Mouse (Mus musculus) layer of hippocampus, adult 2 months (tissue): ENCODE measurements around the gene Ccdc175. TPM values are rescaled to one million over a fixed set of nuclear protein-coding genes. Genes with fewer than 3 reads are reported as not detected.

ENCODE experiments used
- DNase-seq, 2 experiments: peaks; one replicate each; pipeline ENCODE4 v3.0.0; 2022; ENCODE audit warnings: low spot score in 2 of 2
- H3K27ac ChIP-seq: fragments of 200-600 bp; 2 replicates; pipeline ENCODE4 v1.8.1; 2022
- H3K4me3 ChIP-seq: fragments of 200-600 bp; 2 replicates; pipeline ENCODE4 v1.8.1; 2022; ENCODE audit warnings: mild to moderate bottlenecking
- CTCF ChIP-seq: fragments of 200-600 bp; conservative IDR thresholded peaks from 2 replicates; pipeline ENCODE4 v1.8.1; 2022; ENCODE audit warnings: antibody characterized with exemption, mild to moderate bottlenecking, moderate library complexity
- total RNA-seq, 2 experiments: library from RNA; stranded (reverse); gene quantifications; 2 replicates each; pipeline ENCODE4 v1.2.3; 2021

Gene Ccdc175
- total RNA-seq, 2 experiments from 2014 or later: not detected

DNA sequence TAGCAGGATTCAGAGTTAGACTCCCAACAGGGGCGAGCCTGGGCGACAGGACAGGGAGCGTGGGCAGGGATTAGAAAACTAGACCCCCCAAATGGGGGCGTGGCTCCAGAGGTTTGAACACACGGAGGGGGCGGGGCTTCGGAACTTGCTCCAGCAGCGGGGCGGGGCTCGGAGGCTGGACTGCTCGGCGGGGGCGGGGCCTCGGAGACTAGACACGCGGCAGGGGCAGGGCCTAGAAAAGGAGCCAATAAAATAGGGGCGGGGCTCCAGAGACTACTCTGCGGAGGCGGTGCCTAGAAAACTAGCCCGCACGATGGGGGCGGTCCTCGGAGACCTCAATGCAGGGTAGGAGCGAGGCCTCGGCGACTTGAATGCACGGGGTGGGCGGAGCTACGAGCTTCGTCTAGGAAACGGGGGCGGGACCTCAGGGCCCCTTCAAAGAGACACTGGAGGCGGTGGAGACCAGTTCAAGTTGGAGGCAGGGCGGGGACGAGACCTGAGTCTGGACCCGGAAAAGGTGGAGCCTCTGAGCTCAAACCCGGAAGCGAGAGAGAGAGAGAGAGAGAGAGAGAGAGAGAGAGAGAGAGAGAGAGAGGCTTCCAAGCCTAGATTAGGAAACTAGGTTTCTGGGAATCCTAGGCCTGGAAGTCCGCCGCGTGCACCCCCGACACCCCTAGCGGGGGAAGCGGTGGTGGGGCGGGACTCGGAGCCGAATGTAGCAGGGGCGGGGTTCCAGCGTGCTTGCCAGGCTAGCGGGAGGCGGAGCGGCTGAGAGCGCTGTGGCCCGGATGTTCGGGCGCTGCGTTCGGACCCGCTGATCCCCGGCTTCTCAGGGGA lies 99.3 kb downstream of the Ccdc175 start, which contains the start of the genes L3hypdh and Jkamp:
TSS of gene L3hypdh (minus strand) at position 111 of the 837 bp plus-strand sequence.
TSS of gene Jkamp (plus strand) at position 261 of the 837 bp plus-strand sequence.
- peak; percentile 59 for TF ChIP-seq CTCF
- Histone ChIP-seq H3K27ac (peak within 1 kb of the TSS; percentile 95), H3K4me3 (peak within 1 kb of the TSS; percentile 59)
- peak; percentile 97 to 99 for DNase-seq

DNA sequence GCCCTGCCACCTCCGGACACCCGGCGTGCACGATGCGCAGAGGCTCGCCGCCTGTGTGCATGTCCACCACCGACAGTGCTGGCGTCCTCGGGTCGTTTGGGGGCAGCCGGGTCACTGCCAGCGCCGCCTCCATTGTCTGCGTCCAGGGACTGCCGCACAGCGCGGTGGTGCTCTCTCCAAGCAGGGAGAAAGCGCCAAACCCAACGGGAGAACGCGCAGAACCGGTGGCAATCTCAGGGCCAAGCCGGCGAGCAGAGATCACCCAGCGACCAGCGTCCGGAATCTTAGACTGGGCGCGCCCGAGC lies 99.9 kb downstream of the Ccdc175 start:
- TF ChIP-seq CTCF: no peak
- Histone ChIP-seq H3K4me3 (peak overlapping the region; percentile 59), H3K27ac (peak overlapping the region; percentile 86)
- DNase-seq: no peak

DNA sequence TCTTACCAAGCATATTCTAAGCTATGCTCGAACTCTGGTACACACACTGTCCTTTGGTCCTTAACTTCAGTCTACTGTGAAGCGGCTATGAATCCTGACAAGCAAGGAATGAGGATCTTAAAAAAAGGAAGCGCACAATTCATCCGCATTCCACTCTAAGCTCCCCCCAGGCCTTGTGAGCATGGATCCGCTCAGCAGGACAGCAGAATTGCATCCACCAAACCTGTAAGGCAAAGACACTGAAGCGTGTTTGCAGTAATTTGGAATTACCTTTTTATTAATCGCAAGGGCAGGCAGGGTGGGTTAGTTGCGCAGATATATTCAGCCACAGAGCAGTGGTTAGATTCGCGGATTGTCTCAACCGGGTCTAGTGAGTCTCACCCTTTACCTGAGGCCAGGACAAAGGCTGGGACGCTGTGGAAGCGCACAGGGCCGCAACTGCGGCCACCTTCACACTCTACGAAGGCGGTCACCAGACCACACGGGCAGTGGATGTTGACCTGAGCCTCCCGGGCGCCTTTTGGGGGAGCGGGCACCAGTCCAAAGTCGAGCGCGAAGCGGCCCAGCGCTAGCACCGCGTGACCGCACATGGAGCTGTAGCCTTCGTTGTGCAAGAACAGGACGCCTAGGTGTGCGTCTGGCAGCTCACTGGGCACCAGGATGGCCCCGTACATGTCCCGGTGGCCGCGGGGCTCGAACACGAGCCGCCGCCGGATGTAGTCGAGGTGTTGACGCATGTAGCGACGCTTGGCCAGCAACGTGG lies 100.4 kb downstream of the Ccdc175 start:
- peak overlapping the region; percentile 86 for H3K27ac ChIP-seq
- H3K4me3 ChIP-seq: peak overlapping the region; percentile 59
- TF ChIP-seq CTCF: no peak
- DNase-seq: peak; percentile 18 to 25

DNA sequence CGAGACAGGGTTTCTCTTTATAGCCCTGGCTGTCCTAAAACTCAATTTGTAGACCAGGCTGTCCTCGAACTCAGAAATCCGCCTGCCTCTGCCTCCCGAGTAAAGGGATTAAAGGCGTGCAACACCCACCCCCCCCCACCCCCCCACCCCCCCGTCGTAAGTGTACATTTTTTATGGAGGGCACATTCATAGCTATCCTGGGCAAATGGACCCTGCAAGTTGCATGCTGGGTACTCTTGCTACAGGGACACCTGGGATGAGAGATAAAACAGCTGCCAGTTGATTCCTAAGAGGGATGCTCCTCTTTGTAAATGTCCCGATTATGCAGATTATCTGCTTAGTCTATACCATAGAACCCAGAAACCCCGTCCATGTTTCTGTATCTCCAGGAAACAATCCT lies 101.6 kb downstream of the Ccdc175 start:
- no peak for TF ChIP-seq CTCF
- DNase-seq: no peak
- no peak overlapping the region for H3K27ac ChIP-seq
- no peak overlapping the region for H3K4me3 ChIP-seq

DNA sequence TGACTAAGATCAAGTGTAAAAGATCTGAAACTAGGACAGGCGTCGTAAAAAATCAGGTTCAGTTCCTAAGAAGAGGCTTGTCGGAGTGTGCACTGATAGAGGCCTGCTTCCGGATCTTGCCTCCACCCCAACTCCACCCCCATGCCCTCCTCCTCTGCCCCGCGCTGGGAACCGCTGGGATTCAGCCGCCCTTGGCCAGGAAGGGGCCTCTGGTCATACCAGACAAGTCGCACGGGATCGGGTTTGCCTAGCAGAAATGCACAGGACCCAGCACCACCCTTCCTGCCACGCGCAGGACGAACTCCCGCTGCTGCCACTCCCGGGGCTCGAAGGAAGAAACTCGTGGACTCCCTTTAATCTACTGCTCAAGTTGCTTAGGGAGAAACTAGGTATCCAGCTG lies 102.5 kb downstream of the Ccdc175 start:
- no peak overlapping the region for H3K27ac ChIP-seq
- TF ChIP-seq CTCF: no peak
- DNase-seq: no peak
- H3K4me3 ChIP-seq: no peak overlapping the region

DNA sequence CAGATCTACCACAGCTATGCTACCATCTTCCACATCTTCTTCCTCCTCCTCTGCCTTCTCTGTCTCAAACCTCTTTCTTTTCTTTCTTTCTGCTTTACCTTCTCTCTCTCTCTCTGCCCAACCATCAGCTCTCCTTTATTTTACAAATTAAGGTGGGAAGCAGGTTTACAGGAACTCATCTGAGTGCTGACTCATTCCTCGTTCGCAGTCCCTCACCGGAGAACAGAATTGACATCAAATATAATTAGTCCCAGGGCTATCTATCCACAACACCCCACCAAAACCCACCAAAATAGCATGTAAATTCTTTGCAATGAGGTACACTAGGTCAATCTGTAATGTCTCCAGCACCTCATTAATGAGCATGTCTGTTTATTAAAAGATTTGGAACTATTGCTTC lies 102.9 kb downstream of the Ccdc175 start:
- Histone ChIP-seq H3K27ac (no peak overlapping the region), H3K4me3 (no peak overlapping the region)
- no peak for DNase-seq
- TF ChIP-seq CTCF: no peak

DNA sequence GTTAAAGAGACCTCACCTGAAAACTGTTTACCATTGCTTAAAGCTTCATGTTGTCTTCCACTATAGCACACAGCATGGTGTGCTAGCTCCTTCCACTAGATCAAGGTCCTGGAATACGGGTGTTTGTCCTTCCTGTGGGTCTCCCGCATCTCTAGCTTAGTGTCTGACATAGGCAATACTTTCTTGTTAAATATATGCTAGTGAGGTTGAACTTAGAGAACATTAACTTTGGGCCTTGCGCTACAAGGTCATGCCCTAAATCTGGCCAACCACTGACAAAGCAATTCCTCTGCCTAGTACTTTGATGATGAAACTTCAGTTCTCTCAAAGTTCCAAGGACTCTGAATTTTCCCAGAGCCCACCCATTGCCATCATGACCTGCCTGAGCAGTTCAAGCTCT lies 106.6 kb downstream of the Ccdc175 start:
- no peak for TF ChIP-seq CTCF
- DNase-seq: no peak
- Histone ChIP-seq H3K27ac (no peak overlapping the region), H3K4me3 (no peak overlapping the region)

DNA sequence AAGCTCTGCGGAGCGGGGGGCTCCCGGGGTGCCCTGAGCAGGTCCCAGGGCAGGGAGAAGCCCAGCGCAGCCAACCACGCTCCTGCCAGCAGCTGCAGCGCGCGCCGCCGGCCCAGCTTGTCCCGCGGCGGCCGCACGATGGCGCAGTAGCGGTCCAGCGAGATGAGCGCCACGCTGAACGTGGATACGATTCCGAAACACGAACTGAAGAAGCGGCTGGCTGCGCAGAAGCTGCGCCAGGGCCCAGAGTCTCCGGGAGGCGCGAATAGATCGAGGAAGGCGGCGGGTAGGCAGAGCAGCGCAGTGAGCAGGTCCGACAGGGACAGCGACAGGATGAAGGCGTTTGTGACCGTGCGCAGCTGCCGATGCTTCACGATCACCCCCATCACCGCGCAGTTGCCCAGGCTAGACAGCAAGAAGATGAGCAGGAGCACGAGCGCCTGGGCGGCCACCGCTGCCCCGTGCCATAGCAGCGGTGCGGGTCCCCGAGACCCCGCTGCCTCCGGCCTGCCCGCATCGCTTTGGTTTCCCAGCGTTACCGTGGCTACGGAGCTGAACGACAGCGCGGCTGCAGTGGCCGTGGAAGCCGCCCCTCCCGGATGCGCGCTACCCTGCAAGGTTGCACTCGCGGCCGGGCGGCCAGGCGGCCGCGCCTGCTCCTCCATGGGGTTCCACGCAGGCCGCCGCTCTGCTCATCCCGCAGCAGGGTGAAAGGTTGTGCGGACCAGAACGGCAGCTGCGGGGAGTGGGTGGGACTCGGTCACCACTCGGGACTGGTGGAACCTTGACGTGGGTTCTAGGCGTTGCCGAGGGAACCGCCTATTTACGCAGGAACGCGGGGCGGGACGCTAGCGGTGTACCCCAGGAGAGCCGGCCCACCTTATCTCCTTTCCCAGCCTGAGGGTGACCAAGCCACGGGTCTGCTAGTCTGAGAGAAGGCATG lies 114.2 kb downstream of the Ccdc175 start, which contains the start of gene Gpr135:
TSS of gene Gpr135 (minus strand) at position 799 of the 943 bp plus-strand sequence.
- H3K4me3 ChIP-seq: peak within 1 kb of the TSS; percentile 68
- DNase-seq: peak; percentile 84 to 85
- peak; percentile 90 for TF ChIP-seq CTCF
- H3K27ac ChIP-seq: peak within 1 kb of the TSS; percentile 93

DNA sequence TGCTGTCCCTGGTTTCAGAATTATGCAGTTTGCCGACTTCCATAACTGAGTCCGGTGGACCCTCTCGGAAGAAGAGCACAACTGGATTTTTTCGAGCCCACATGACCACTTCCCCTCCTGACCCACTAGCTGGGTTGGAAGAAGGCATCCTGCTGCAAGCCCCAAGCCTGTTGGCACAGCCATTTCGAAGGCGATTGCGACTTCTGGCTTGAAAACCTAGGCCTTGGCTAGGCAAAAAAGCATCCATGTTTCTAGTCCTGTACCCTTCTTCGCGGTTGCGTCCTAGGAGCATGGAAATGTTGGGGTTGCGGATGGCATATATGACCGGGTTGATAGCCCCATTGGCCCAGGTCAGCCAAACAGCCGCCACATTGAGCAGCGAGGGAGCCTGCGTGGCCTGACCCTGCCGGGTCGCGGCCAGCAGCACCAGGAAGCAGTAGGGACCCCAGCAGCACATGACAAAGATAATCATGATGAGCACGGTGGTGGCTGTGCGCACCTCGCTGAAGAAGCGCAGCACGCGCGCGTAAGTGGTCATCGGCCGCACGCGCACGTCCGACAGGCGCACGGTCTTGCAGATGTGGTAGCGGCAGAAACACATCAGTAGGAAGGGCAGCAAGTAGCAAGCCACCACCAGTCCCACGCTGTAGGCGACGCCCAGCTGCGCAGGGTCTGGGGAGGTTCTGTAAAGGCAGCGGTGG lies 115.1 kb downstream of the Ccdc175 start:
- no peak for TF ChIP-seq CTCF
- Histone ChIP-seq H3K27ac (peak overlapping the region; percentile 93), H3K4me3 (peak overlapping the region; percentile 68)
- no peak for DNase-seq

DNA sequence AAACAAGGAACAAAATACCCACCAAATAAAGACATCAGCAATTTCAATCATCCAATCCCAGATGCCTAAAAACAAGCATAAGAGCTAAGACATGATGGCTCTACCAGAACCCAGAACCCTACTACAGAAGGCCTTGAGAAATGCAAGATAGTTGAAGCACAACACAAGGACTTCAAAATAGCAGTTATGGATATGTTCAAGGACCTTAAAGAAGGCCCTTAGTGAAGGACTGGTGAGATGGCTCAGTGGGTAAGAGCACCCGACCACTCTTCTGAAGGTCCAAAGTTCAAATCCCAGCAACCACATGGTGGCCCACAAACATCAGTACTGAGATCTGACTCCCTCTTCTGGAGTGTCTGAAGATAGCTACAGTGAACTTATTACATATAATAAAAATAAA lies 127.0 kb downstream of the Ccdc175 start:
- Histone ChIP-seq H3K4me3 (no peak overlapping the region), H3K27ac (no peak overlapping the region)
- no peak for TF ChIP-seq CTCF
- DNase-seq: no peak

DNA sequence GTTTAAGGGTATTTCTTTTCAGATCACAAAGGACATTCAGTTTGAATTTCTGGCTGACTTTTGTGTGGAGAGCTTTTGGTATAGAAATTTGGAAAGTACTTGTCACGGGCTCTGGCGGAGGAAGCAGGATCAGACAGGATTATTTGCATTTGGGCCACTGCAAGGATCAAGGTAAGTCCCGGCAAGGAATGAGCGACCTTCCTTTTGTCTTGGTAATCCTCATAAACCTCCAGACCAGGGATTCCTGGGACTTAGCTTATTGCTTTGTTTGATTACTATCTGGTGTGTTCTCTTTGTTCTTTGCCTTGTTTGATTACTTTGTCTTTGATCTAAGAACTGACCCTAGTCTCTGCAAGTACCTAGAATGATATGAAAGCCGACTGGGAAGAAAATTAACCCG lies 131.0 kb downstream of the Ccdc175 start:
- no peak for TF ChIP-seq CTCF
- Histone ChIP-seq H3K27ac (no peak overlapping the region), H3K4me3 (no peak overlapping the region)
- DNase-seq: no peak

DNA sequence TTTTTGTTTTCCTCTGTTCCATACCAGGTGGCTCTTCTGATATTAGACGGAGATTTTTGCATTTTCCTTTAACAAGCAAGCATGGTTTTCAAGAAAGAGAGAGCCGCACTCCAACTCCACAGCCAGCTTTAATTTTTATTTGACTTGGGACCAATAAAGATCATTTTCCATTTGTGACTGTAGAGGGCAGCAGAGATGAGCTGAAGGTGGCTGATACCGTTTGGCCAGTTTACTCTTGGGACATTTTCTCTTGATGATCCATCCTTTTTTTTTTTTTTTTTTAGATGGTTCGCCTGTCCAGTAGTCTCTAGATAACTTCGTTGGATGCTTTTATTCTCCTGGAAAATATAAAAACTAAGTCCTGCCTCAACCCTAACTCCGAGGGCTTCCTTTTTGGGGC lies 131.5 kb downstream of the Ccdc175 start:
- Histone ChIP-seq H3K4me3 (no peak overlapping the region), H3K27ac (no peak overlapping the region)
- DNase-seq: peak in 1 of 2 experiments; percentile 44
- peak; percentile 82 for TF ChIP-seq CTCF
